Mouse (Mus musculus) forebrain, postnatal 0 days (tissue): ENCODE measurements at regions not wholly inside any gene's neighbourhood (a gene's known extent, or its start where the extent isn't known, plus 50 kb on each side); places are given as distances from the start of the nearest gene placed in this dataset.

Experiments
- ATAC-seq: fragments of 200-750 bp; cut with Nextera tagmentation; 2 replicates; pipeline ENCODE4 v1.8.0; 2017; ENCODE audit warnings: mild to moderate bottlenecking, moderate library complexity
- DNase-seq: peaks from one replicate; pipeline ENCODE4 v3.0.0-alpha.2; 2015
- H3K27ac ChIP-seq: fragments of 300-500 bp; sonication (generic); 2 replicates; pipeline ENCODE4 v1.5.1; 2014; ENCODE audit warnings: low read depth, mild to moderate bottlenecking, antibody characterized with exemption, low read length, moderate library complexity, mixed read lengths
- H3K27me3 ChIP-seq: fragments of 300-500 bp; sonication (generic); 2 replicates; pipeline ENCODE4 v1.6.1; 2014; ENCODE audit warnings: mild to moderate bottlenecking, low read length, mixed read lengths; ENCODE audit not compliant: insufficient read depth
- H3K36me3 ChIP-seq: fragments of 300-500 bp; sonication (generic); 2 replicates; pipeline ENCODE4 v1.6.1; 2014; ENCODE audit warnings: mild to moderate bottlenecking, moderate library complexity; ENCODE audit not compliant: insufficient read depth
- H3K4me1 ChIP-seq: fragments of 300-500 bp; sonication (generic); 2 replicates; pipeline ENCODE4 v1.6.1; 2014; ENCODE audit warnings: antibody characterized with exemption; ENCODE audit not compliant: insufficient read depth
- H3K4me2 ChIP-seq: fragments of 300-500 bp; sonication (generic); 2 replicates; pipeline ENCODE4 v1.6.1; 2014; ENCODE audit warnings: low read depth, mild to moderate bottlenecking, moderate library complexity
- H3K4me3 ChIP-seq: fragments of 300-500 bp; sonication (generic); 2 replicates; pipeline ENCODE4 v1.5.1; 2014; ENCODE audit warnings: low read depth, low read length, mixed read lengths
- H3K9ac ChIP-seq: fragments of 300-500 bp; sonication (generic); 2 replicates; pipeline ENCODE4 v1.6.1; 2014; ENCODE audit warnings: mild to moderate bottlenecking
- H3K9me3 ChIP-seq: fragments of 300-500 bp; sonication (generic); 2 replicates; pipeline ENCODE4 v1.6.1; 2016; ENCODE audit warnings: low read length
- CTCF ChIP-seq: sonication (generic); IDR thresholded peaks from 2 replicates; pipeline ENCODE4 v1.5.1; 2016; ENCODE audit warnings: antibody characterized with exemption, control low read depth, low read depth
- WGBS: fragments of 180-500 bp; shearing (Covaris S2); extraction: QIAGEN DNeasy Blood & Tissue Kit; methylation state at CpG from one replicate; pipeline ENCODE4 v1.1.7; 2014; 5-methylcytosine and 5-hydroxymethylcytosine counted together

- Histone ChIP-seq H3K4me1 (no peaks in the 10 kb centered on the region), H3K4me3 (no peak overlapping the region), H3K4me2 (no peak overlapping the region), H3K9ac (no peak overlapping the region), H3K36me3 (no peaks in the 10 kb centered on the region), H3K9me3 (no peaks in the 10 kb centered on the region), H3K27me3 (no peaks in the 10 kb centered on the region), H3K27ac (no peak overlapping the region)
- no peak for DNase-seq
- TF ChIP-seq CTCF: no peak
- 29% methylated on average over 12 of the region's 12 CpGs for WGBS
- ATAC-seq: peak; percentile 29; the same call in 1 of the 2 replicates
Observed at GRCm38 (mm10) chr6:127349479-127350110, 97.0 kb upstream of the Parp11 start.

GRCm38 (mm10) chr6:127351691-127352090 lies 94.9 kb upstream of the Parp11 start:
- no peak for DNase-seq
- Histone ChIP-seq H3K9me3 (no peaks in the 10 kb centered on the region), H3K4me3 (no peak overlapping the region), H3K4me1 (no peaks in the 10 kb centered on the region), H3K4me2 (no peak overlapping the region), H3K9ac (no peak overlapping the region), H3K27me3 (no peaks in the 10 kb centered on the region), H3K36me3 (no peaks in the 10 kb centered on the region), H3K27ac (no peak overlapping the region)
- ATAC-seq: no peak
- WGBS: 88% methylated on average over 5 of the region's 5 CpGs
- TF ChIP-seq CTCF: no peak

GRCm38 (mm10) chr6:127355112-127355511 lies 91.5 kb upstream of the Parp11 start:
- Histone ChIP-seq H3K4me1 (no peaks in the 10 kb centered on the region), H3K36me3 (no peaks in the 10 kb centered on the region), H3K4me3 (no peak overlapping the region), H3K27ac (no peak overlapping the region), H3K9ac (no peak overlapping the region), H3K9me3 (no peaks in the 10 kb centered on the region), H3K4me2 (no peak overlapping the region), H3K27me3 (no peaks in the 10 kb centered on the region)
- DNase-seq (no peak), ATAC-seq (no peak)
- WGBS: 89% methylated on average over 6 of the region's 6 CpGs
- no peak for TF ChIP-seq CTCF

DNA sequence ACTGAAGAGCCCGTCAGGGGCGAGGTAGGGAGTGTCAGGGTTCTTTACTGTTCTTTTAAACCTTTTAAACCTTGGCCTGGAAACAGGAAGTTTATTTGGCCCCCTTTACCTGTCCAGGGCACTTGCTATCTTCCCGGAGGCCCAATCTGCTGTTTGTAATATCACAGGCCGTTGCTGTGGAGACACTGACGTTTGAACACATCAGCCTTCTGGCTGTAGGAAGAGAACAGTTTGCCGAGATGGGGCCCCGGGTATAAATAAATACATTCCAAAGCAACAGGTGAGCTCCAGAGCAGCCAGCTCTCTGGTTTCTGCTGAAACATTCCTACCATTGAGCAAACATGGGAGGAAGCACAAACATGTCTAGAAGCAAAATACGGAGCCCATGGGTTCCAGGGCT lies 90.2 kb upstream of the Parp11 start:
- ATAC-seq (no peak), DNase-seq (no peak)
- Histone ChIP-seq H3K36me3 (no peaks in the 10 kb centered on the region), H3K27me3 (no peaks in the 10 kb centered on the region), H3K27ac (no peak overlapping the region), H3K4me1 (no peaks in the 10 kb centered on the region), H3K9ac (no peak overlapping the region), H3K9me3 (no peaks in the 10 kb centered on the region), H3K4me2 (no peak overlapping the region), H3K4me3 (no peak overlapping the region)
- 83% methylated on average over 8 of the region's 8 CpGs for WGBS
- TF ChIP-seq CTCF: no peak

GRCm38 (mm10) chr6:127358805-127359204 lies 87.8 kb upstream of the Parp11 start:
- ATAC-seq (no peak), DNase-seq (no peak)
- TF ChIP-seq CTCF: no peak
- Histone ChIP-seq H3K9ac (no peak overlapping the region), H3K4me3 (no peak overlapping the region), H3K27ac (no peak overlapping the region), H3K4me1 (no peaks in the 10 kb centered on the region), H3K36me3 (no peaks in the 10 kb centered on the region), H3K9me3 (no peaks in the 10 kb centered on the region), H3K4me2 (no peak overlapping the region), H3K27me3 (no peaks in the 10 kb centered on the region)
- 36% methylated on average over 5 of the region's 5 CpGs for WGBS

- peak; percentile 80 for DNase-seq
- no peaks in the 10 kb centered on the region for H3K9me3 ChIP-seq
- no peak overlapping the region for H3K4me3 ChIP-seq
- no peaks in the 10 kb centered on the region for H3K36me3 ChIP-seq
- H3K27ac ChIP-seq: no peak overlapping the region
- no peak overlapping the region for H3K4me2 ChIP-seq
- H3K4me1 ChIP-seq: no peaks in the 10 kb centered on the region
- H3K27me3 ChIP-seq: no peaks in the 10 kb centered on the region
- H3K9ac ChIP-seq: no peak overlapping the region
- WGBS: 42% methylated on average over 9 of the region's 9 CpGs
- TF ChIP-seq CTCF: peak; percentile 80
- ATAC-seq: 0 out of 2 replicates have a peak, but pooled peaks have one; percentile 33
Observed at GRCm38 (mm10) chr6:127359391-127359874, 87.2 kb upstream of the Parp11 start.

DNA sequence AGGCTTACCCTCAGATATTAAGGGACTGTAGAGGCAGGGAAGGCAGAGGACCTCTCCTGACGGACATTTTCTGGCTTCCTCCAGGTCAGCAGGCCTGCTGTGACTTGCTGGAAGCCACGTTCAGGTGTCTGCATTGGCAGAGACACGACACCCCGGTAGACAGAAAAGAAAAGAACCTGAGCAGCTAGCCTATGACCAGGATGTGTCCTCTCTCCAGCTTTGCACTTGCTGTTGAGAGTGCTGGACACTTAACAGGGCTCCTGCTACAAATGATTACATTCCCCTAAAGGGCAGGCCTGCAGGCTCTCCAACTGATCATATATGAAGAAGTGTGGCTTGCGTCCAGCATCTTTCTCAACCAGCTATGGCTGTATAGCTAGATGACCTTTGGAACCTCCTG lies 84.5 kb upstream of the Parp11 start:
- Histone ChIP-seq H3K36me3 (no peaks in the 10 kb centered on the region), H3K4me3 (no peak overlapping the region), H3K4me1 (no peaks in the 10 kb centered on the region), H3K9ac (no peak overlapping the region), H3K9me3 (no peaks in the 10 kb centered on the region), H3K27ac (no peak overlapping the region), H3K27me3 (no peaks in the 10 kb centered on the region), H3K4me2 (no peak overlapping the region)
- DNase-seq: no peak
- no peak for ATAC-seq
- 87% methylated on average over 5 of the region's 5 CpGs for WGBS
- TF ChIP-seq CTCF: no peak
